Mouse (Mus musculus): ENCODE measurements around the gene Spink8. TPM values are rescaled to one million over a fixed set of nuclear protein-coding genes. Genes with fewer than 3 reads are reported as not detected.

Gene Spink8
- total RNA-seq, 2 experiments from 2014 or later = not detected

DNA sequence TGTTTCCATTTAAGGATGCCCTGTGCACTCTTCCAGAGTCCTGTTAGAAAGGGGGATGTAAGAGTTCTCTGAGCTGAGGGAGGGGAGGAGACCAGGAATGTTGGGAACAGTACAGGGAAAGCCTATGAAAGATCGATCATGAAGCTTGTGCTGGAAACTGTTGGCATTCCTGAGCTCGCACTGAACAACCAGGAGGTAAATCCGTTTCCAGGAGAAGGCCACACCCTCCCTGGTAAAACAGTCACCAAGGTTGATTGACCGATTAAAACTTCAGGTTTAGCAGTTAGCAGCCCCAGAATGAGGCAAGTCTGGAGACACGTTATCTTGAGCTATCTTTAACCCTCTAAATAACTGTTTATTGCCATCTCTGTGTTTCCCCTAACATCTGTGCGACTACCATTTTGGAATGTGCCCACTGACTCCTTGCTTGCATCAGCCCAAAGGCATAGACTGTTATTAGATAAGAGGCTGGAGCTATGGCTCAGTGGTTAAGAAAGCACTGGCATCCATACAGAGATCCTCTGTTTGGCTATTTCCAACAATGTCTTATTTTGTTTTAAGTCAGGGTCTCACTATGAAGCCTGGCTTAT, 59.0 kb downstream of the Spink8 start:
- no peak for DNase-seq

DNA sequence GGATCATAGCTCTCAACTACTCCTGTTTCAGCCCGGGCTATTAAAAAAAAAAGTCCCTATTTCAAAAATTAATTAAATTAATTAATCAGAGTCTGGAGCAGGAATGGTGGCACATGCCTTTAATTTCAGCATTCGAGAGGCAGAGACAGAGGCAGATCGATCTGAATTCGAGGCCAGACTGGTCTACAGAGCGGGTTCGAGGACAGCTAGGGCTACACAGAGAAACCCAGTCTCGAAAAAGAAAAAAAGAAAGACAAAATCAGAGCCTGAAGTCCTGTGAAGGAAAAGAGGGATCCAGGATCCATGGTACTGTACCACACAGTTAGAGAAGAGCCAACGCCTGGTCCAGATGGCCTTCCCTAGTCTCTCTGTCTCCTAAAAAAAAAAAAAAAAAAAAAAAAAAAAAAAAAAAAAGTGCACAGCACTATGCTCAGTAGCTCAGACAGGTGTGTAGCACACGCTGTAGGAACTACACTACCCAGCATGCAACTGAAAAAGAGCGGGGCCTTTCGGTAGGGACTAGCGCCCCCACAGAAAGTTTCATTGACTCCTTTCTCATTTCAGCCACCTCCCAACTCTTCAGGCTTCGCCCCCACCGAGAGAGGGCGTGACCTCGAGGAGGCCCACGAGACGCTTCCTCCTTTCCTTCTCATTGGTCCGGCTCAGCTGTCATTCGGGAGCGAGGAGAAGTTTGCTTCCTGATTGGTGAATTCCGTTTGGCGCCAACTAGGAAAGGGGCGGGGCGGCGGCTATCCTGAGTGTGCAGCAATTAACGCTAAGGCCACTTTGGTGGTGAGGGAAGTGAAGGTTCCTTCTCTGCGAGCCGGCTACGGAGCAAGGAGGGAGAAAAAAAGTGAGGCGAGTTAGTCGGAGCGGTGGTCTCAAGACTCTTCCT, 63.0 kb downstream of the Spink8 start, which contains the start of gene Cdc25a:
Gene Cdc25a (plus strand): TSS at position 783 of the 895 bp plus-strand sequence.
- peak; percentile 96 for DNase-seq

DNA sequence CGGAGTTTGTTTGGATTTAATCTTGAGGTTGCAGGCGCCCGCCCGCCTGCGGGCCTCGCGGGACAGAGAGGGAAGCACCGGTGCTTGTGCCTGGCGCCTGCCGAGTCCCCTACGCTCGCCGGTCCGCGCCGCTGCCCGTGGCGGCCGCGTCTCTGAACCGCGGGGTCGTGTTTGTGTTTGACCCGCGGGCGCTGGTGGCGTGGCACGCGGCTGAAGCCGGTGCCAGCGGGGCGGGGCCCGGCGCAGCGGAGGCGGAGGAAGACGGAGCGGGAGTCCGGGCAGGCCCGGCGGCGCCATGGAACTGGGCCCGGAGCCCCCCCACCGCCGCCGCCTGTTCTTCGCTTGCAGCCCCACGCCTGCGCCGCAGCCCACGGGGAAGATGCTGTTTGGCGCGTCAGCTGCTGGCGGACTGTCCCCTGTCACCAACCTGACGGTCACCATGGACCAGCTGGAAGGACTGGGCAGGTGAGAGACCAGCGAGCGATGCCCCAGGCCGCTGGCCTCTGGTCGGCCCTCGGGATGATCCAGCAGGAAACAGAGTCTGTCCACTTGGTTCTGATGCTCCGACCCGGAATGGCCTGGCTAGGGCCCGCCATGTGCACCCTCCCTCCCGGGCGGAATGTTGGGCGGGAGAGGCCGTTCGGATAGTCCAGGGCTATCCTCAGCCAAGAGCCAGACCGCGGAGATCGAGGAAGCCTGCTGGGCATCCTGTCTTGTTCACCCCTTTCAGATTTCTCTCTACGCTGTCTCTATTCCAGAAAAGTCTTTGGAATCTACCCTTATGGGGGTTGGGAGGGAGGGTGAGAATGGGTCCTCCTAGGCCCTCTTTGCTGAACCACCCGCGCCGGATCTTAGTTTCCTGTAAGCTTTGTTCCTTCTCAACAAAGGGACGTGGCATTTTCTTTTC, 63.9 kb downstream of the Spink8 start:
- peak; percentile 72 for DNase-seq

Other genes starting within 250 kb of the Spink8 start
- not detected for gene Fbxw15, start 244.0 kb upstream of the Spink8 start, total RNA-seq (2021)
- not detected for gene Fbxw24, start 186.2 kb upstream of the Spink8 start, total RNA-seq (2021)
- not detected for gene Fbxw25, start 147.6 kb upstream of the Spink8 start, total RNA-seq (2021)
- not detected for gene Fbxw18, start 109.6 kb upstream of the Spink8 start, total RNA-seq (2021)
- gene Fbxw26, start 66.2 kb upstream of the Spink8 start, total RNA-seq (2021) = not detected
- gene Fbxw27, start 21.6 kb upstream of the Spink8 start, total RNA-seq (2021) = not detected
- gene Nme6, start 20.5 kb downstream of the Spink8 start, total RNA-seq (2021) = 10 to 100 TPM; 23.5 to 23.7 TPM
- gene Camp, start 37.3 kb downstream of the Spink8 start, total RNA-seq (2021) = 1 to 10 TPM in 1 of 2 experiments, not detected in 1; 7.8 TPM
- 1 to 10 TPM; 6.2 to 9.2 TPM for gene Cdc25a, start 63.3 kb downstream of the Spink8 start, total RNA-seq (2021)
- 100 to 1,000 TPM; 466 to 507 TPM for gene Map4, start 119.2 kb downstream of the Spink8 start, total RNA-seq (2021)